Mouse (Mus musculus): ENCODE data around the gene Map3k13. TPM values are rescaled to one million over a fixed set of nuclear protein-coding genes. Genes with fewer than 3 reads are reported as not detected.
A peak's percentile ranks its signal among the peaks of the same experiment; 100 is the strongest.

Map3k13 gene
- polyA plus RNA-seq, 1 experiment from 2014 or later = 1.7 TPM

DNA sequence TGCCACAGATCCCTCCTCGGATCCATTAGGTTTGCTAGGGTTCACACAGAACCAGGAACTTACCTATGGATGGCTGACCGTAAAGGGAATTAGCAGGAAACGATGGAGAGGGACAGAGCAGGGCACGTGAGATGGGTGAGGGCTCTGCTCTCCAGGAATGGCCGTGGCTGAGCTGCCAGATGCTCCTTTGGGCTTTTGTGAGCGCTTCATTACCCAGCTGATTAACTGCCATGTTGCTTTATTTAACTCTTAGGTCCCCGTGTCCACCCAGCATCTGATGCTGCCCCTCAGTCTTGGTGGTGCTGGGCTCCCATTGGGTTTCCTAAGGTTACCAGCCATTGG, 21.5 kb downstream of the Map3k13 start:
- Histone ChIP-seq H3K27me3 (replicated peaks; ENCODE audit: control insufficient read depth, insufficient read depth, low read length) (no peaks in the 10 kb centered on the region), H3K9me3 (ENCODE audit: control insufficient read depth, low read length) (no peaks in the 10 kb centered on the region), H3K4me1 (replicated peaks; ENCODE audit: control insufficient read depth, insufficient read depth, low read length) (no peaks in the 10 kb centered on the region), H3K4me2 (ENCODE audit: low read length) (no peak overlapping the region), H3K9ac (ENCODE audit: low read length) (no peak overlapping the region), H3K36me3 (ENCODE audit: control insufficient read depth, insufficient read depth, low read length) (no peaks in the 10 kb centered on the region), H3K4me3 (ENCODE audit: low read depth, low read length) (no peak overlapping the region), H3K27ac (ENCODE audit: low read depth) (no peak overlapping the region)
- 62% methylated on average over 7 of the region's 7 CpGs for WGBS
- DNase-seq (ENCODE audit: low spot score) (no peak), ATAC-seq (replicated peaks; ENCODE audit: low FRiP score, low TSS enrichment, low read depth) (no peak)

DNA sequence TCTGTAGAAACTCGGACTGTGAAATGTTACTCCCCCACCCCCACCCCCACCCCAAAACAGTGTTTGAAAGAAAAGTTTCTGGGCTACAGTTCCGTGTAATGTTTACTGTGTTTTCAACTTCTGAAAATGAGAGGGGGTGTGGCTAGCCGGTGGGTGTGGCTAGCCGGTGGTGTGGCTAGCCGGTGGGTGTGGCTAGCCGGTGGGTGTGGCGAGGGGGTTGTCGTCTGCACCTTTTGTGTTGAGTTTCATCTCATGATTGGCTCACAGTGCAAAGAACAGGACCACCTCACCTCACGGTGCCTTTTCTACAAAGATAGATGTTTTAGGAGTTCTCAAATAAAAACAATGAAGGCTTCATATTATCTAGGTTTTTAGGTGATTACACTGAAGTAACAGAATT, 24.0 kb downstream of the Map3k13 start:
- Histone ChIP-seq H3K4me3 (ENCODE audit: low read depth, low read length) (no peak overlapping the region), H3K4me1 (replicated peaks; ENCODE audit: control insufficient read depth, insufficient read depth, low read length) (no peaks in the 10 kb centered on the region), H3K9ac (ENCODE audit: low read length) (no peak overlapping the region), H3K27me3 (replicated peaks; ENCODE audit: control insufficient read depth, insufficient read depth, low read length) (no peaks in the 10 kb centered on the region), H3K4me2 (ENCODE audit: low read length) (no peak overlapping the region), H3K36me3 (ENCODE audit: control insufficient read depth, insufficient read depth, low read length) (no peaks in the 10 kb centered on the region), H3K27ac (ENCODE audit: low read depth) (no peak overlapping the region), H3K9me3 (ENCODE audit: control insufficient read depth, low read length) (no peaks in the 10 kb centered on the region)
- no peak for ATAC-seq (replicated peaks; ENCODE audit: low FRiP score, low TSS enrichment, low read depth)
- DNase-seq (ENCODE audit: low spot score) = no peak
- WGBS = 40% methylated on average over 9 of the region's 9 CpGs

DNA sequence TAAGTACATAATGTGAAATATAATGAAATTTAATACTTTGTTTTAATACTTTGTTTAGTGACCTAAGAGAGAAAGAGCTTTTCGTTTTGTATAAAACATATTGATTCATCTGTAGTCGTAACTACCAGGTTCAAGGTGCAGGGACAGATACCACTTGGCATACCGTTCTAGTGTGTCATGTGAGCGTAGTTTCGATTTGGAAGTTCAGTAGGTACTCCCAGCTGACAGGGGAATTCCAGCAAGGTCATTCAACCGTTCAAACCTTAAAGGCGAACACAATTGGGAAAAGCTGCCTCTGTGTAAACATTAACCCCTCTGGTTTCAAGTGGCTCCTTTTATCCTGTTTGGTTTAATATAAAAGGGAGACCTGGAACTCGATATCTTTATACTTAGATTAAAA, 24.5 kb downstream of the Map3k13 start:
- Histone ChIP-seq H3K9ac (ENCODE audit: low read length) (no peak overlapping the region), H3K4me2 (ENCODE audit: low read length) (no peak overlapping the region), H3K9me3 (ENCODE audit: control insufficient read depth, low read length) (no peaks in the 10 kb centered on the region), H3K4me1 (replicated peaks; ENCODE audit: control insufficient read depth, insufficient read depth, low read length) (no peaks in the 10 kb centered on the region), H3K27me3 (replicated peaks; ENCODE audit: control insufficient read depth, insufficient read depth, low read length) (no peaks in the 10 kb centered on the region), H3K36me3 (ENCODE audit: control insufficient read depth, insufficient read depth, low read length) (no peaks in the 10 kb centered on the region), H3K27ac (ENCODE audit: low read depth) (no peak overlapping the region), H3K4me3 (ENCODE audit: low read depth, low read length) (no peak overlapping the region)
- ATAC-seq (replicated peaks; ENCODE audit: low FRiP score, low TSS enrichment, low read depth) (no peak; the same call in 1 of the 2 replicates), DNase-seq (ENCODE audit: low spot score) (no peak)
- 41% methylated on average over 8 of the region's 8 CpGs for WGBS

DNA sequence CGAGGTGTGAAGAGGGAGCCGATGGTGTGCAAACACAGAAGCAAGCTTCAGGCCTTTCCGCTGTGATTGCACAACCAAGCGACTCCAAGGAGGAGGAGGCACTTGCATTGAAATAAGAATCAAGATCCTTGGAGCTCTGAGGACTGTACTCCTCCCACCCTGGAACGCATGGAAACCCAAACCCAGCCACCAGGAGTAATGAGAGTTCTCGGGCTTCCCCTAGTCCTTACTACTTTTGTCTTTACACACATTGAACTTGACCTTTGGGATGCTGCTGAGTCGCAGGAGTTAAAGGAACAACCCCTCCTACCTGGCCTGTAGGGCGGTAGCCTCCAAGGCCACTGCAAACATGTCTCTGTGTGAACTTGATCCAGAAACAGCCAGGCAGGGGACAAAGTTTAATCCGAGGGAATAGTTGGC, 31.5 kb downstream of the Map3k13 start:
- H3K9ac ChIP-seq (ENCODE audit: low read length) = no peak overlapping the region
- H3K27ac ChIP-seq (ENCODE audit: low read depth) = no peak overlapping the region
- H3K4me2 ChIP-seq (ENCODE audit: low read length) = peak overlapping the region; percentile 31
- ATAC-seq (replicated peaks; ENCODE audit: low FRiP score, low TSS enrichment, low read depth) (peak; percentile 75; the same call in 1 of the 2 replicates), DNase-seq (ENCODE audit: low spot score) (peak; percentile 64)
- H3K4me1 ChIP-seq (replicated peaks; ENCODE audit: control insufficient read depth, insufficient read depth, low read length) = peaks cover 10% of the 10 kb centered on the region
- H3K4me3 ChIP-seq (ENCODE audit: low read depth, low read length) = no peak overlapping the region
- WGBS = 51% methylated on average over 9 of the region's 9 CpGs
- H3K27me3 ChIP-seq (replicated peaks; ENCODE audit: control insufficient read depth, insufficient read depth, low read length) = no peaks in the 10 kb centered on the region
- no peaks in the 10 kb centered on the region for H3K36me3 ChIP-seq (ENCODE audit: control insufficient read depth, insufficient read depth, low read length)
- H3K9me3 ChIP-seq (ENCODE audit: control insufficient read depth, low read length) = no peaks in the 10 kb centered on the region

DNA sequence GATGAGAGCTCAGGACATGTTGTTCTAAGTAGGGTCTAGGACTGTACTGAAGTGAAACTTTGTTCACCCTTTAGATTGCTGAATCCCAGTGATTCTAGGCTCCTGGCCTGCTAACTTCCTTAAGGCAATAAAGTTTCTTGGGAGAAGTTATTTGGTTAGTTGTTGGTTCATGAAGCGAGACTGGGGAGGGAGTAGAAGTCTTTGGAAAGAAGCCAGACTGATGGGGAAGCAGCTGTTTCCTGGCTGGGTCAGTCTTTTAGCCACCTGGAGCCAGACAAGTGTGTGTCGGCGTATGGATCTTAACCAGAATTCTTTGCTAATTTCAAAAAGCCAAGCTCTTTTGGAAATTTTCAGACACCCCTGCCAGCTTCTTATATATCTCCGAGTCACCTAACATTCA, 33.0 kb downstream of the Map3k13 start:
- Histone ChIP-seq H3K27me3 (replicated peaks; ENCODE audit: control insufficient read depth, insufficient read depth, low read length) (no peaks in the 10 kb centered on the region), H3K4me2 (ENCODE audit: low read length) (no peak overlapping the region), H3K27ac (ENCODE audit: low read depth) (peak overlapping the region; percentile 10; the same call in 1 of the 2 replicates), H3K9ac (ENCODE audit: low read length) (no peak overlapping the region), H3K4me1 (replicated peaks; ENCODE audit: control insufficient read depth, insufficient read depth, low read length) (peaks cover 10% of the 10 kb centered on the region), H3K4me3 (ENCODE audit: low read depth, low read length) (no peak overlapping the region), H3K36me3 (ENCODE audit: control insufficient read depth, insufficient read depth, low read length) (no peaks in the 10 kb centered on the region), H3K9me3 (ENCODE audit: control insufficient read depth, low read length) (no peaks in the 10 kb centered on the region)
- ATAC-seq (replicated peaks; ENCODE audit: low FRiP score, low TSS enrichment, low read depth) = no peak
- WGBS = 42% methylated on average over 4 of the region's 4 CpGs
- peak; percentile 52 for DNase-seq (ENCODE audit: low spot score)

DNA sequence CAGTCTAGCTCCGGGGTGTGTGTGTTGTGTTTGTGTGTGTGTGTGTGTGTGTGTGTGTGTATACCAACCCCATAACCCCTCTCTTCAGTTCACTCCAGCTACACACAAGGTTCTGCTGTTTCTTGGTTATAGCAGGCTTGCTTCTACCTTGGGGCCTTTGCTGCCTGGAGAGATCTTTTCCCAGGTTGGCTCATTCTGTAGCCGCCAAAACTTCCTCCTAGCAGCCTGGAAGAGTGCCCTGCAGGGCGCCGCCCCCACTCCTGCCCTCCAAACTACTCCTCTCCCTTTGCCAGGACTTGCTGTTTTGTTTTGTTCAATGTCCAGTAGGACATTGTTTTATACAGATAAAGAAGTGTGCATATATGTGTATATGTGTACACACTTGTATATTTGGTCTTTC, 33.4 kb downstream of the Map3k13 start:
- Histone ChIP-seq H3K4me2 (ENCODE audit: low read length) (no peak overlapping the region), H3K27ac (ENCODE audit: low read depth) (no peak overlapping the region)
- 78% methylated on average over 4 of the region's 4 CpGs for WGBS

DNA sequence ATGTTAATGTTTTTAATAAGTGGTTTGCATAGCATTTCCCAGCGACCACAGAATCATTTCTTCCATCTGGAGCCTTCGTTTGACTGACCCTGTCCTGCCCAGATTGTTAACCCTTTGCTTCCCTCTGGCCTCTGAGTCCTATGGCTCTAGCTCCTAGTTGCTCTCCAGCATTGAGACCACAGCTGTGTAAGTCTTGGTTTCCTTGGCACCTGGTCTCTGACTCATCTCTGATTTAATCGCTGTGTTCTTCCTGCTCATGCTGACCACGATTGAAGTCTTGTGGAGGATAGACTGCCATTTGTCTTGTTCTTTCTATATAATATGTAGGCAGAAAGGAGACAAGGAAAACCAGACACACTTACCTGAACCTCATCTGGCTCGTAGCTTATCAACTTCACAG, 35.6 kb downstream of the Map3k13 start:
- WGBS = 24% methylated on average over 5 of the region's 5 CpGs
- Histone ChIP-seq H3K4me3 (ENCODE audit: low read depth, low read length) (no peak overlapping the region), H3K9ac (ENCODE audit: low read length) (no peak overlapping the region), H3K27ac (ENCODE audit: low read depth) (no peak overlapping the region), H3K9me3 (ENCODE audit: control insufficient read depth, low read length) (no peaks in the 10 kb centered on the region), H3K4me2 (ENCODE audit: low read length) (no peak overlapping the region), H3K4me1 (replicated peaks; ENCODE audit: control insufficient read depth, insufficient read depth, low read length) (peaks cover 10% of the 10 kb centered on the region), H3K27me3 (replicated peaks; ENCODE audit: control insufficient read depth, insufficient read depth, low read length) (no peaks in the 10 kb centered on the region), H3K36me3 (ENCODE audit: control insufficient read depth, insufficient read depth, low read length) (no peaks in the 10 kb centered on the region)
- no peak for ATAC-seq (replicated peaks; ENCODE audit: low FRiP score, low TSS enrichment, low read depth)
- DNase-seq (ENCODE audit: low spot score) = no peak

More for the DNA sequence above, 33.4 kb downstream of the Map3k13 start:
- Histone ChIP-seq H3K4me3 (ENCODE audit: low read depth, low read length) (no peak overlapping the region), H3K27me3 (replicated peaks; ENCODE audit: control insufficient read depth, insufficient read depth, low read length) (no peaks in the 10 kb centered on the region), H3K36me3 (ENCODE audit: control insufficient read depth, insufficient read depth, low read length) (no peaks in the 10 kb centered on the region), H3K9me3 (ENCODE audit: control insufficient read depth, low read length) (no peaks in the 10 kb centered on the region), H3K9ac (ENCODE audit: low read length) (no peak overlapping the region), H3K4me1 (replicated peaks; ENCODE audit: control insufficient read depth, insufficient read depth, low read length) (peaks cover 10% of the 10 kb centered on the region)
- ATAC-seq (replicated peaks; ENCODE audit: low FRiP score, low TSS enrichment, low read depth) = no peak
- no peak for DNase-seq (ENCODE audit: low spot score)

DNA sequence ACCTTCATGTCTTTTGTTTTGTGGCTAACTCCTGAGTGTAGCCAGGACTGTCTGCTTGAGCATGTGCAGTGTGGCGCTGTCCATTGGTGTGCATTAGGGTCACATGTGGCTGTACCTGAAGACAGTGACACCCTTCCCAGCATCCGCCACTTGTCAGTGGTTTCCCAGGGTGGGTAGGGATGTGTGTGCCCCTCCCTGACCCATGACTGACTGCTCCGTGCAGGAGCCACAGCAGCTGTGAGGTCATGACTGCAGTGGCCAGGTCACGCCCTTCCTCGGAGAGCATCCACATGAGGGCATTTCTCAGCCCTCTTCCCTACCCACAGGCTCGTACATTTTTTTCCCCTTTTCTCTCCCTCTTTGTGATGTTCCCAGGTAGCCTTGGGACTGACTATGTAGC, 36.6 kb downstream of the Map3k13 start:
- H3K4me3 ChIP-seq (ENCODE audit: low read depth, low read length) = no peak overlapping the region
- H3K36me3 ChIP-seq (ENCODE audit: control insufficient read depth, insufficient read depth, low read length) = no peaks in the 10 kb centered on the region
- H3K9me3 ChIP-seq (ENCODE audit: control insufficient read depth, low read length) = no peaks in the 10 kb centered on the region
- no peak overlapping the region for H3K27ac ChIP-seq (ENCODE audit: low read depth)
- no peak; the same call in 1 of the 2 replicates for ATAC-seq (replicated peaks; ENCODE audit: low FRiP score, low TSS enrichment, low read depth)
- WGBS = 46% methylated on average over 6 of the region's 6 CpGs
- no peak overlapping the region for H3K9ac ChIP-seq (ENCODE audit: low read length)
- DNase-seq (ENCODE audit: low spot score) = no peak
- H3K4me2 ChIP-seq (ENCODE audit: low read length) = no peak overlapping the region
- H3K27me3 ChIP-seq (replicated peaks; ENCODE audit: control insufficient read depth, insufficient read depth, low read length) = no peaks in the 10 kb centered on the region
- H3K4me1 ChIP-seq (replicated peaks; ENCODE audit: control insufficient read depth, insufficient read depth, low read length) = peaks cover 10% of the 10 kb centered on the region

DNA sequence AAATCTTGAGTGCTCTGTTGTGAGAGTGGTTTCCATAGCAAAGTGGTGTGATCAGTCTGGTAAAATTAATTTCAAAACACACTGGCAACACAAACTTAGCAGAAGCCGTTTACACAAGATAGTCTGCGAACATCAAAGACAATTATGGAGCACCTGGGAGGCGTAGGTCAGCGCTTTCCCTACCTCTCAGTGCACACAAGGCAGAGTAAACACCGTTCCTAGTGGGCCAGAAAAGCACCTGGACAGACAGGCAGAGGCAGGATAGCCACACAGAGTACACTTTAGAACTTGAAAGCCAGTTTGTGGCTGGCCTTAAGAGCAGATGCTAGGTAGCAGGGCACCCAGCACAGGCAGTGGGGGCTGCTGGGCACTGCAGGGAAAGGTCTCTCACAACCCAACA, 37.6 kb downstream of the Map3k13 start:
- ATAC-seq (replicated peaks; ENCODE audit: low FRiP score, low TSS enrichment, low read depth) (peak; percentile 66), DNase-seq (ENCODE audit: low spot score) (no peak)
- no peaks in the 10 kb centered on the region for H3K36me3 ChIP-seq (ENCODE audit: control insufficient read depth, insufficient read depth, low read length)
- no peaks in the 10 kb centered on the region for H3K9me3 ChIP-seq (ENCODE audit: control insufficient read depth, low read length)
- no peak overlapping the region for H3K27ac ChIP-seq (ENCODE audit: low read depth)
- H3K4me1 ChIP-seq (replicated peaks; ENCODE audit: control insufficient read depth, insufficient read depth, low read length) = peaks cover 10% of the 10 kb centered on the region
- H3K27me3 ChIP-seq (replicated peaks; ENCODE audit: control insufficient read depth, insufficient read depth, low read length) = no peaks in the 10 kb centered on the region
- WGBS = 55% methylated on average over 5 of the region's 5 CpGs
- H3K4me2 ChIP-seq (ENCODE audit: low read length) = no peak overlapping the region
- H3K9ac ChIP-seq (ENCODE audit: low read length) = no peak overlapping the region
- no peak overlapping the region for H3K4me3 ChIP-seq (ENCODE audit: low read depth, low read length)
